Mouse (Mus musculus) urinary bladder, postnatal 25 days (tissue): Measurements from ENCODE around the gene Zfp708.
"Not testable (repeated sequence)": the region's sequence is repeated elsewhere in the genome, so short reads cannot be mapped to it uniquely, and the experiment has no call there.

Source experiments
- DNase-seq: peaks from one replicate; pipeline ENCODE4 v3.0.0; 2022; ENCODE audit warnings: low spot score

The Zfp708 gene

DNA sequence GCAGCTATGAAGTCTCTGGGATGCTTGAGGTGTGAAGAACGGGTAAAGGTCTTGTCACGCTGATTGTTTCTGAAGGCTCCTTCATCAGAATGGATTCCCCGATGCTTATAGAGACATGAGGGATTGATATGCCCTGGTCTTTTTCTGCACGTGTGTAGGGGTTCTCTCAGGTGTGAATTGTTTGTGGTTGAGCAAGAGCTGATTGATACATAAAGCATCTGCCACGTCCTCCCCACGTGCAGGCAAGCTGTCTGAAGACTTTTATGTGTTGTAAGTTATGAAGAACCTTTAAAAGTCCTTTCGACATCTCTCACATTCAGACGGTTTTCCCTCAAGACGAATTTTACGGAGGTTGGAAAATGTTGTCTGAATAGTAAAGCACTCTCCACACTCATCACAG is at the start of gene Zfp708:
Gene Zfp708, minus strand, starts transcription at position 101 of the 400 bp plus-strand sequence.
- no peak for DNase-seq

DNA sequence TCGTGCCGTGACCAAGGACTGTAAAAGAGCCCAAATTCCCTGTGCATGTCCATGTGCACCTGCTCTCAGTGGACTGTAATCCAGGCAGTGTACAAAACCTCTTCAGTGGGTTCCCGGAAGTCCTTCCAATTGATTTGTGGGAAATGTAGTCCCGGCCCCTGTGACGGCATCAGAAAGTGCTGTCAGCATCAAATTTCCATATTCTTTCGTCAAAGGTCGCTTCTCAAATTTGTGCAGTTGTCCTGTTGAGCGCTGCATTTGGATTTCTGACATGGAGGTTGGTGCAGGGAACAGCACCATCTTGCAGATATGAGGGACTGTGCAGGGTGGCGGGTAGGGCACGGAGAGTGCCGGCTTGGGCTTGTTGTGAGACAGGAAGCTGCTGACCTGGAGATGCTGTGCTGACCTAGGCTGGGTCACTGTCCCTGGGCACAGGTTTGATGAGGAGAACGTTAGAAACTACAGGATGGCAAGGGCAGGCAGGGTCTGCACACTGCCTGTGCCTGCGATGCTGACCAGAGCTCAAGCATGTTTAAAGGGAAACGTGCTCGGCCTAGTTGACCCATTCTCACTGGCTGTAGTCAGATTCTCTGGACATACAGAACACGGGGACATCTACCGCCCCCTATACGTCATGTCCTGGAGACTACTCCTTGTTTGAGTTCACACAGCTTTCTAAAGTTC is 30.4 kb upstream of the Zfp708 start:
- peak; percentile 62 for DNase-seq

DNA sequence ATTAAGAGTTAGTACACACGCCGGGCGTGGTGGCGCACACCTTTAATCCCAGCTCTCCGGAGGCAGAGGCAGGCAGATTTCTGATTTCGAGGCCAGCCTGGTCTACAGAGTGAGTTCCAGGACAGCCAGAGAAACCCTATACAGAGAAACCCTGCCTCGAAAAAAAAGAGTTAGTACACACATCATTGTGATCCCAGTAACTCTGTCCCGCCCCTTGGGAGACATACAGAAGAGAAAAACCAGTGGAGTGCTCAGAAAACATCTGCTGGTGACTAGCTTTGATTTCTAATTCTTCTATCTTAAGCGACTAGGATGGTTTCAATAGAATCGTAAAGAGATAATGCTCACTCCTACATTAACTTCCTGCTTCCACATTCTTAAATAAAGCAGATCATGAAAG is 29.7 kb upstream of the Zfp708 start:
- DNase-seq: not testable (repeated sequence)

DNA sequence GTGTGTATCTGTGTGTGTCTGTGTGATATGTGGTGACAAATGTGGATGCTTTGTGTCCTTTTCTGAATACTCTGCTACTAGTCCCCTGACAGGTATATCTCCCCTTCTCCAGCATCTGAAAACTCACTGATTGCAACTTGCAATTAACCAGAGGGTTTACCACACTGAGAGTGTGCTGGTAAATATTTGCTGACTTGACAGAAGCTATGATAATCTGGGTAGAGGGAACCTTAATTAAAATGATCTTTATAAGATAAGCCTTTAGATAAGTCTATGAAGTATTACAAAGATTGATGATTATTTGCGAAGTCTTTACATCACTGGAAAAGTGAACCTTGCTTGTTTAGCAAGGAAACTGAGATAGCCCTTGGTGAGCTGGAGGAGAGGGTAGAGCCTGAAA is 26.7 kb upstream of the Zfp708 start:
- no peak for DNase-seq

DNA sequence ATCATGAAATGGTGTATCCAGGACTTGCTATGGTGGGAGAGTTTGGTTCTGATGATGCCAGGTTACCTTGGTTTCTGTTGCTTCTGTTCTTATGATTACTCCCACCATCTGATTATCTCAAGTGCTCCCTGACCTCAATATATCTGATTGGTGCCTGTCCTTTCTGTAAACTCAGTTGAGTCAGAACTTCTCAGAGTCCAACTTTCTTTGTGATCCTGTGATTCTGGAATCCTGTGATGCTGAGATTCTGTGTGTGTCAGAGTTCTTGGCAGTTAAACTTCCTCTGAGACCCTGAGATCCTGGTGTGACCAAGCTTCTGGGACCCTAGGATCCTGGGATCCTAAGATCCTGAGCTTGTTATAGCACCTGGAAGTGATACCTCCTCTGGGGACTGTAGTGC is 23.6 kb upstream of the Zfp708 start, which contains the start of gene Zfp759:
Gene Zfp759, plus strand, starts transcription at position 301 of the 400 bp plus-strand sequence.
- DNase-seq: not testable (repeated sequence)

DNA sequence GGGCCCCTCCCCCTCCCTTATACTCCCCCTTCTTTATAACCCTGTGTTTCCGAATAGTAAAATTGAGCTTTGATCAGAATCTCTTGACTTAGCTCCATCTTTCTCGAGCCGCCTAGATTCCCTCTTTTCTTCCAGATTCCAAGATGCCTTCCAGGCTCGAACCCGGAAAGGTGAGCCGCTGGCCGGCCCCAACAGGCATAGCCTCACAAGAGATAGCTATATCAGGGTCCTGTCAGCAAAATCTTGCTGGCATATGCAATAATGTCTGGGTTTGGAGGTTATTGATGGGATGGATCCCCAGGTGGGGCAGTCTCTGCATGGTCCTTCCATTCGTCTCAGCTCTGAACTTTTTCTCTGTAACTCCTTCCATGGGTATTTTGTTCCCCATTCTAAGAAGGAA is 18.4 kb upstream of the Zfp708 start, which contains the start of gene Rslcan18:
Gene Rslcan18, minus strand, starts transcription at position 101 of the 400 bp plus-strand sequence.
- not testable (repeated sequence) for DNase-seq

DNA sequence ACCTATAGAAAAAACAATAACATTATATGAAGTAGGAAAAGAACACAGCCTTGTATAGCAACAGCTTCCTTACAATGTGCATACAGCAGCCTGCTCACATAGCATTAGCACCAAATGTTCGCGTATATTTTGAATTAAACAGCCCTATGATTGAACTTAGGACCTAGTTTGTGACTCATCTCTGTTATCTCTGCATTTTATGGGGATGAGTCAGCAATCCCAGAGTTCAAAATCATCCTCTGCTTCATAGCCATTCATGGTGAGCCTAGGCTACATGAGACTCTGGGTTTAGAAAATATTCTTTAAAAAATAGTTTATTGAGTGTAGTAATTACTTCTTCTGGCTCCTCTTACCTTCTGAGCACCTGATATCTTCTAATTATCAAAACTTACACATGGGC is 15.5 kb upstream of the Zfp708 start:
- no peak for DNase-seq

DNA sequence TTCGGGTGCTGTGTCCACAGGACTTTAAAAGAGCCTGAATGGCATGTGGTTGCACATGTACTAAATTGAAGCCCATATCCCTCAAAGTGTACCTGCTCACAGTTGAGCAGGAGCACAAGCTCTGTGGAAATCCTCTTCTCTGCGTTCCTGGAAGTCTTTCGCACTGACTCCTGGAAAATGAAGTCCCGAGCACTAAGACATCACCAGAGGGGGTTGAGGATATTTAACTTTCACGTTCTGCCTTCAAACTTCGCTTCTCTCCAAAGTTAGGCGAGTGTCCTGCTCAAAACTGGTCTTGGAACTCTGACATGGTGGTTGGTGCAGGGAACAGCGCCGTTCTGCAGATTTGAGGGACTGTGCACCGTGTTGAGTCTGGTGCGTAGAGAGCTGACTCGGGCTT is 14.3 kb upstream of the Zfp708 start:
- no peak for DNase-seq

DNA sequence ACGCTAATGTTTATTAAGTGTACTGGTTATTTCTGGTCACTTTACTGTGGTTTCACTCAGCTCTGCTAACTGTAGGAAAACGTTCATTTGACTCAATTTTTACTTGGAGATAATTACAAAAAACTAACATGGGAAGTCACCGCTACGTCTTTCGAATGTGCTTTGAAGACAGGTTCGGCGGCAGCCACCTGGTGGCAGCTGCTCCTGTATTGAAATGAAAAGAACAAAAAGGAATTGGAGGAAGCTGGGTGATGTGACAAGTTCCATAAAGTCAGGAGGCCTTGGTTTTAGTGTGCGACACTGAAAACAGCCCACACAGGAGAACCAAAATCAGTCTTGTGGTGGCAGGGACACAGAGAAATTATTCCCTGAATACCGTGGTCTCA is 11.0 kb upstream of the Zfp708 start:
- no peak for DNase-seq

DNA sequence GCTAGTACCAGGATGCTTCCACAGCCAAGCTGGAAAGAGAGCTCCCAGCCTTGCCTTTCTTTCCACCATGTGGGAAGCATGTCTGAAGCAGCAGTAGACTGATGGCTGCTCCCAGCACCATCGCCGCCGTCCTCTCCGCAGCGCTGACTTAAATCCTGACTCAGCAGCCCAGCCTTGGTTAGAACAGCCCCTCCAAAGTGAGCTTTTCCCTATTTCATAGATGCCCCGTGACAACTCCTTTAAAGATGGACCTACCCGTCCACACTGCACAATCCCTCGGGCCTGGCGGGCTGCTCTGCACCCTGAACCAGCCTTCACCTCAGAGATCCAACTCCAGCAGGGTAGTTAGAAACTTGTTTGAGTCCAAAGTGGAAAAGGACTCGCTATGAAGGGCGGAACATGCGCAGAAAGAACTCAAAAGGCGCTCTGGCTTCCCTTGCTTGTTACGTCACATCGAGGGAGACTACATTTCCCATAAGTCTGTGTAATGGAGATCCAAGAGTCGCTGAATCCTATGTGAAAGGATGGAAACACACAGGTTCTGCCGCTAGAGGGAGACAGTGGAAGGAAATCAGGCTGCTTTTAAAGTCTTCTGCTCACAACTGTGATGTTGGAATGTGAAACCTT is 10.5 kb upstream of the Zfp708 start, which contains the start of gene Gm28557:
Gene Gm28557, minus strand, starts transcription at position 411 of the 627 bp plus-strand sequence.
- peak; percentile 83 for DNase-seq

DNA sequence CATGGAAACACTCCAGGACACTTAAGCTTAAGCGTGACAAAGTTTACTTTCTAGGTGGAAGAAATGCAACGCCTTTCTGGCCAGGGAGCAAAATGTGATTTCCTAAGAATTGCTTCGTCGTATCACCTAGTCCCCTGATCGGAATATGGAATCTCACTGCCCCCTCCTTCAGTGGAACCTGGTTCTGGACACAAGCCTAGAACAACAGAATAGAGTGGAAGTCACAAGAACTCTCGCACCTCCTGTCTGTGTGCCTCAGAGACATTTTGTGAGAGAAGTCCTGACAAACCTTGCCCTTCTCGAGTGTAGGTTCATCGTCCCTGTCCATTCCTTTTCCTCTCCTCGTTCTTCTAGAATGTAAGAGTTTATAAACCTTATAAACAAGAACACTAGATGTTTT is 9.9 kb upstream of the Zfp708 start:
- no peak for DNase-seq

DNA sequence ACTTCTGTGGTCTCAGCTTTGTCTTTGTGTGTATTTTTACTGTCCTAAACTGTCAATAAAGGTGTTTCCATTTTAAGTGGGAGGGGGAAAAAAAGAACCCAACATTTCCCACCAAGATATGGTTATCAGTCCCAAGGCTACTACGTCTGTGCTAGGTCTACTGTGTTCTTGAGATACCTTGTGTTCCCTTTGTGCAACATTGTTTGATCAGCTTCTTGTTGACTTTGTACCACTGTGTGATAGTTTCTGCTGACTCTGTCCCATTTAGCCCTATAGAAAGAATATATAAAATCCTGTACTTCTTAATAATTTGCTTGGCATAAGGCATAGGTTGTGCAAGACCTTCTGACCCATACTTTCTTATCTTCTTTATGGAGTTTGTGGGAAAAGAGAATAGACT is 7.6 kb downstream of the Zfp708 start:
- DNase-seq: no peak

DNA sequence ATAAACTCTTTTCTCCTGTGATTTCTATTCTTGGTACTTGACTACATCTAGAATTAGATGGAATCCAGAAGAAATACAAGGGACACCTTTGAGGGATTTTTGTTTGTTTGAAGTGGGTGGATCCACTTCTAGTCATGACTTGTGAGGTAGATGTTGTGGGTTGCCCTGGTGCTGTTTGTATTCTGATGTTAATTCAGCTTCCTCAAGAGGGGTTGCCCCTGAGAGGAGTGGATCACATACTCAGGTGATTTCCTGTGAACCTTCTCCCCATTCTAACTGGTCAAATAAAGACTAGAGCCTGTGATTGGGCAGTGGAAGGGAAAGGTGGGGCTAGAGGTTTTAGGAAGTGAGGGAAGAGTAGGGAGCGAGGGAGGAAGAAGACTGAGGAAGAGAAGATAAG is 15.8 kb downstream of the Zfp708 start:
- no peak for DNase-seq

DNA sequence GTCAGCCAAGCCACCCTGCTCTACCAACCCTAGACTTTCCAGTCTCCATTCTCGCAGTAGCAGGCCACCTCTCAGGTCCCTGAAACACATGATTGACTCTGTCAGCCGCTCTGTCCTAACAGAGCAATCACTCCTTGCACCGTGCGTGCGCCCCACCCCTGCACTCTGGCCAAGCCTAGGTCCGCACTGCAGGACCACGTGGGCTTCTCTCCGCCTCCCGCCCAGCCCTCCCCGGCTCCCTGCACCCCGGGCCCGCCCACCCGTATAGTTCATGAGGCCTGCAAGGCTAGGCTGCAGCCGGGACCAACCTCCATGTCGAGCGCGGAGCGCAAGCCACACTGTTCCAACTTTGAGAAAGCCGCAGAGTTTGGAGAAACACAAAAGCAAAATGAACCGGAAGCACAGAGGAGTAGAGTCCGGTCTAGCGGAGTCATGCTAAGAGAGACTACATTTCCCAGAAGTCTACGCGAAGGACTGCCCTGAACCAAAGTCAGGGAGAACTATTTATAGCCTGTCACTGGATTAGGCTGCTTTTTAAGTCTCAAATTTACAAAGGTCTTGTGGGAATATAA is 16.5 kb downstream of the Zfp708 start:
- peak; percentile 61 for DNase-seq

DNA sequence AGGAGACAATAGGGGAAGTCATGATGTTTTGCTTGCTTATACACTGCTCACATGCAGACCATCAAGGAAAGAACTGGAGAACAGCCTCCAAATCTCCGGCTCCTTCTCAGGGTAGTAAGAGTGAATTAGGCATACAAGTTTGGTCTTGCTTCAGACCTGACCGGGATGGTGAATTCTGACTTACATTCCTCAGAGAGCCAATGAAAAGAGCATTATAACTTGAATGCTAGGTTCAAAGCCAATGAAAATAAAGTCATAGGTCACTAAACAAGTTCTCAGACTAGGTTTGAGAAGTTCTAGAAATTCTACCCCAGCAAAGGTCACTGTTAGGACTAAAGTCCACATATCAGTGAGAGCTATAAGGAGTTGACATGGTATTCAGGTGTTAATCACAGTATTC is 20.5 kb downstream of the Zfp708 start:
- DNase-seq: no peak

DNA sequence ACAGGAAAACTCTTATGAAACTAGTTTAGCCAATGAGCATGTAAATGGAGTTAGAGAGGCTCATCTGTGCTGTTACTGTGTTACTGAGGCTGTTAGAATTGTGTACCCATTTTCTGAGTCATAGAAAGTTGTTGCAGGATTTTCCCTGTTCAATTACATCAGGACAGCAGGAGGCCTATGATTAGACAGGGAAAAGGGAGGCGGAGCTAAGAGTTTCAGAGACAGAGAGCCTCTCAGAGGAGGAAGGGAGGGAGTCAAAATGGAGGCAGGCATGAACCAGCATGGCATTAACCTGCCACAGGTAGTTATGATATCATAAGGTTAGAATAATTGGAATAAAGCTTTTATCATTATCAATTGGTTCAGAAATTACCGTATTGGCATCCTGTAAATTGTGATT is 25.0 kb downstream of the Zfp708 start:
- no peak for DNase-seq

DNA sequence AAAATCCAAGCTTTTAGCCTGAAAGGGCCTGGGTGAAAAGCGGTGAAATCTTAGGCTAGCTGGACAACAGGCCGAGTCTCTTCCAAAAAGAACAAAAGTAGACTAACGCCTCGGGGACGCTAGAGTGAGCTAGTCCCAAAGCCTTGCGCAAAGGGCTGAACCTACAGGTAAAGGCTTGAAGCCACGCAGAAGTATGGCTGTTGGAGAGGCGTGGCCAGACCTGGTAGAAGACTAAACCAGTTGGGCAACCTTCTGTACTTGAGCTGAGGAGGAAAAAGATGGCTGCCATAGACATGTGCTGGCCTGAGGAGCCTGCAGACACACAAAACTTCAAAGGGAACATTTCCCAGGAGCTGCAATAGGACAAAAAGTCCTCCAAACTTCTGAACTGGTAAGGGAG is 32.4 kb downstream of the Zfp708 start:
- no peak for DNase-seq

DNA sequence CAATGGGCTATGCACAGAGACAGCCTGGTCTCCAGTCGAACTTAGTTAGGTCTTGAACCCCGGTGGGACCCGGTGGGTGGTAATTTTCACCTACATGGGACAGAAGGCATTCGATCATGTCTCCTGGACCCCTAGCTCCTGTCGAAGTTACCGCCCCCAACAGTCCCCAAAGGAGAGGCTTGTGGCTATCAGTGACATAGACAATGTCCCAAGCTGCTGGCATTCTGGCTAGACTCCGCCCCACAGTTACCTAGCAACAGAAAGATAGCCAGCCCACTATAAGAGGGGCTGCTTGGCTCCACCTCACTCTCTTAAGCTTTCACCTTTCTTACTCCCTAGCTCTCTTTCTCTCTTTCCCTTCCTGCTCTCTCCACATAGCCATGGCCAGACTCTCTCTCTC is 35.3 kb downstream of the Zfp708 start:
- no peak for DNase-seq

DNA sequence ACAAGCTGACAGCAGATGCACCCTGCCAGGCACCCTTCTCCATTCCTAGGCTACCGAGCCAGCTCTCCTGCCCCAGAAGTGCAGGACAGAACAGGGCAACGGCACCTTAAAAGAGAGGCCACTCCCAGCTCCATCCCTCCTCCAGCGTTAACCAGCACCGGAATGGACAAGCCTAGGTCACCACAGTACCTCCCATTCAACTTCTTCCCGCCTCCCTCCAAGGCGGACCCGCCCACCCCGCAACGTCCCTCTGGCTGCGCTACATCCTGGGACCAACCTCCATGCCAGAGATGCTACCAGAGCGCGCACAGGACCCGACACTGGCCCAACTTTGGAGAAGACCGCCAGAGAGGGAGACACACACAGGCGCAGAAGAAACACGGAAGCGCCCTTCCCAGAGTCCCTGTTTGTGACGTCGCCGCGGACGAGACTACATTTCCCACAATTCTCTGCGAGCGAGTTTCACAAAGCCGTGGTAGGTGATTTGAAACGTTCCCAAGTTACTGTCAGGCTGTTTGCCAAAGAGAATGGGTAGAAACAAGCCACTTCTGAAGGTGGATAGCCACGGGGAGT is 36.9 kb downstream of the Zfp708 start, which contains the start of gene Zfp712:
Gene Zfp712, minus strand, starts transcription at position 385 of the 573 bp plus-strand sequence.
- peak; percentile 82 for DNase-seq

DNA sequence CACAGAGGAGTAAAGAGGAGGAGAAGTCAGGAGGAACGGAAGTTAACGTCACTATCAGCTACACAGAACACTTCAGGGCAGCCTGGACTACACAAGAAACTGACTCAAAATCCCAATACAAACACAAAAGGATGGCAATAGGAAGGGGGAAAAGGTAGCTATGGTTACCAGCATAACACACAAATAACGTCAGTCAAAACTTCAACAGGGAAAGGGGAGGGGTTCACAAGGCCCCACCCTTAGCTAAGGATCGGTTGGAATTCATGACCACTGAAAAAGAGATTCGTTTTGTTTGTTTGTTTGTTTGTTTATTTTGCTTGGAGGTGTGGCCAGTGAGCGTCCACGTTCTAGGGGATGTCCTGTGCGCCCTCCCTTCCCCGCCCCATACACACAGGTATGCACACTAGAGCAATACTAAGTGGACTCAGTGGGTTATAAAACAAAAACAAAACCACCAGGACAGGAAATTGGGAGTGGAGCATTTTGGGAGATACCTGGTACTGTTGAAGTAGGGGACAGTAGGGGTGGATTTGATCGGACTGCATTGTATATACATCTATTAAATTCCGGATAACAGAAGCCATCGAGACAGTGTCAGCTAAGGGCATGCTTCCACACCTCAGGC is 37.5 kb downstream of the Zfp708 start:
- no peak for DNase-seq
